Mouse (Mus musculus): ENCODE results near the gene Nynrin.

Gene Nynrin

GRCm38 (mm10) chr14:55877469-55878315 lies 23.9 kb downstream of the Nynrin start:
- no peak for DNase-seq (ENCODE audit: extremely low read depth, insufficient read length, low spot score)

GRCm38 (mm10) chr14:55878316-55878940 lies 24.6 kb downstream of the Nynrin start:
- DNase-seq (ENCODE audit: extremely low read depth, insufficient read length, low spot score) = no peak

GRCm38 (mm10) chr14:55879623-55880022 lies 25.8 kb downstream of the Nynrin start:
- DNase-seq (ENCODE audit: extremely low read depth, insufficient read length, low spot score) = no peak

- no peak for DNase-seq (ENCODE audit: extremely low read depth, insufficient read length, low spot score)
These were observed 27.2 kb downstream of the Nynrin start for GRCm38 (mm10) chr14:55880982-55881381.

- DNase-seq (ENCODE audit: extremely low read depth, insufficient read length, low spot score) = no peak
These were observed 28.4 kb downstream of the Nynrin start for GRCm38 (mm10) chr14:55882171-55882641.

GRCm38 (mm10) chr14:55883149-55883661 lies 29.4 kb downstream of the Nynrin start:
- no peak for DNase-seq (ENCODE audit: extremely low read depth, insufficient read length, low spot score)

GRCm38 (mm10) chr14:55883663-55884062 lies 29.9 kb downstream of the Nynrin start:
- DNase-seq (ENCODE audit: extremely low read depth, insufficient read length, low spot score) = no peak

GRCm38 (mm10) chr14:55884166-55884565 lies 30.4 kb downstream of the Nynrin start, which contains the start of gene Cbln3:
TSS of gene Cbln3 (minus strand) at chr14:55884392.
- DNase-seq (ENCODE audit: extremely low read depth, insufficient read length, low spot score) = peak; percentile 34

- DNase-seq (ENCODE audit: extremely low read depth, insufficient read length, low spot score) = peak; percentile 97
These were observed 30.9 kb downstream of the Nynrin start, which contains the start of gene Khnyn for GRCm38 (mm10) chr14:55884713-55885113. TSS of gene Khnyn (plus strand) at chr14:55884947.

GRCm38 (mm10) chr14:55885114-55885790 lies 31.4 kb downstream of the Nynrin start:
- peak; percentile 44 for DNase-seq (ENCODE audit: extremely low read depth, insufficient read length, low spot score)

- DNase-seq (ENCODE audit: extremely low read depth, insufficient read length, low spot score) = no peak
These were observed 32.0 kb downstream of the Nynrin start for GRCm38 (mm10) chr14:55885791-55886271.

- no peak for DNase-seq (ENCODE audit: extremely low read depth, insufficient read length, low spot score)
These were observed 33.0 kb downstream of the Nynrin start for GRCm38 (mm10) chr14:55886571-55887382.

GRCm38 (mm10) chr14:55897671-55898070 lies 43.9 kb downstream of the Nynrin start:
- DNase-seq (ENCODE audit: extremely low read depth, insufficient read length, low spot score) = no peak

GRCm38 (mm10) chr14:55898947-55899346 lies 45.1 kb downstream of the Nynrin start:
- no peak for DNase-seq (ENCODE audit: extremely low read depth, insufficient read length, low spot score)

- DNase-seq (ENCODE audit: extremely low read depth, insufficient read length, low spot score) = no peak
These were observed 46.0 kb downstream of the Nynrin start, which contains the start of gene Sdr39u1 for GRCm38 (mm10) chr14:55899701-55900413. TSS of gene Sdr39u1 (minus strand) at chr14:55900293.

GRCm38 (mm10) chr14:55900414-55900755 lies 46.6 kb downstream of the Nynrin start:
- DNase-seq (ENCODE audit: extremely low read depth, insufficient read length, low spot score) = no peak

GRCm38 (mm10) chr14:55905518-55905917 lies 51.7 kb downstream of the Nynrin start:
- DNase-seq (ENCODE audit: extremely low read depth, insufficient read length, low spot score) = no peak

- no peak for DNase-seq (ENCODE audit: extremely low read depth, insufficient read length, low spot score)
These were observed 59.6 kb downstream of the Nynrin start for GRCm38 (mm10) chr14:55913406-55913805.
